Mouse (Mus musculus) E14TG2a.4 (cell line): ENCODE data around the gene Arl5b.

Experiments used
- H3K27me3 ChIP-seq: 2 replicates; pipeline ENCODE4 v1.6.1; 2014; ENCODE audit warnings: low read length, control low read depth; ENCODE audit not compliant: insufficient read depth
- H3K36me3 ChIP-seq: 2 replicates; pipeline ENCODE4 v1.6.1; 2014; ENCODE audit warnings: low read length, control low read depth; ENCODE audit not compliant: insufficient read depth
- H3K4me1 ChIP-seq: replicated peaks from 2 replicates; pipeline ENCODE4 v1.6.1; 2014; ENCODE audit warnings: low read depth, low read length, control low read depth
- H3K4me3 ChIP-seq: replicated peaks from 2 replicates; pipeline ENCODE4 v1.5.1; 2014; ENCODE audit warnings: mild to moderate bottlenecking, low read length
- H3K9me3 ChIP-seq: 2 replicates; pipeline ENCODE4 v1.6.1; 2014; ENCODE audit warnings: low read length, control low read depth
- CTCF ChIP-seq: conservative IDR thresholded peaks from 2 replicates; pipeline ENCODE4 v1.5.1; 2014; ENCODE audit warnings: low read length
- NANOG ChIP-seq: IDR thresholded peaks from 2 replicates; pipeline ENCODE4 v1.6.1; 2014; ENCODE audit warnings: borderline replicate concordance, low read length, mixed read lengths
- POU5F1 ChIP-seq: IDR thresholded peaks from 2 replicates; pipeline ENCODE4 v1.6.1; 2014; ENCODE audit warnings: low read length, borderline replicate concordance

The Arl5b gene

GRCm38 (mm10) chr2:15083702-15084101 lies 34.5 kb downstream of the Arl5b start:
- H3K27me3 ChIP-seq = no peaks in the 10 kb centered on the region
- H3K4me3 ChIP-seq = no peak overlapping the region
- H3K9me3 ChIP-seq = no peaks in the 10 kb centered on the region; the same call in 1 of the 2 replicates
- TF ChIP-seq NANOG = no peak
- no peak for TF ChIP-seq POU5F1
- TF ChIP-seq CTCF = no peak
- H3K4me1 ChIP-seq = peaks cover 3% of the 10 kb centered on the region; the same call in 1 of the 2 replicates
- peaks cover 27% of the 10 kb centered on the region for H3K36me3 ChIP-seq

GRCm38 (mm10) chr2:15087308-15087707 lies 38.1 kb downstream of the Arl5b start:
- Histone ChIP-seq H3K36me3 (peaks cover 7% of the 10 kb centered on the region; the same call in 1 of the 2 replicates), H3K27me3 (no peaks in the 10 kb centered on the region), H3K9me3 (no peaks in the 10 kb centered on the region; the same call in 1 of the 2 replicates), H3K4me1 (no peaks in the 10 kb centered on the region), H3K4me3 (no peak overlapping the region)
- TF ChIP-seq CTCF = no peak
- TF ChIP-seq NANOG = no peak
- no peak for TF ChIP-seq POU5F1

DNA sequence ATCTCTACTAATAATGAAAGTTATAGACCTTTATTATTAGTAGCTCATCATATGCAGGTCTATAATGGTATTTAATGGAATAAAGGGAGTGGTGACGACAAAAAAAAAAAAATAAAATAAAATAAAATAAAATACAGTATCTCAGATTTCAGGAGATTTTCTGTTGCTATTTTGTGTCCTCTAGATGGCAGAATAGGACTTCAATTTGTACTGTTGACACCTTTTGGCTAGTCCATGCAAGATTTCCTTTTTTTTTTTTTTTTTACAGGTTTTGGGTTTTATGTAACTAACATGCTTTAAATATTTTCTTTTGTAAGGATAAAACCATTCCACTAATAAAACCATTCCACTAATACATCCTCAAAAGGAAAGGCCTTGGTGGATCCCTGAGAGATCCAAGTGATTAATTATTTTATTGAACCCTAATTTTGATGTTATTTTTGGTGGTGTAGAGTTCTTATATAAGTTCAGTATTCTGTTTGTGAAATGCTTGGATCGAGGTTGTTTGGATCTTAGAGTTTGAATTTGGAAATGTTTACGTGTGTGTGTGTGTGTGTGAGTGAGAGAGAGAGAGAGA lies 47.4 kb downstream of the Arl5b start:
- TF ChIP-seq NANOG (no peak), CTCF (0 out of 2 replicates have a peak, but pooled peaks have one; percentile 9), POU5F1 (no peak)
- Histone ChIP-seq H3K4me3 (no peak overlapping the region), H3K36me3 (no peaks in the 10 kb centered on the region), H3K9me3 (no peaks in the 10 kb centered on the region), H3K27me3 (no peaks in the 10 kb centered on the region), H3K4me1 (no peaks in the 10 kb centered on the region)

GRCm38 (mm10) chr2:15104386-15104785 lies 55.2 kb downstream of the Arl5b start:
- H3K36me3 ChIP-seq = no peaks in the 10 kb centered on the region
- no peaks in the 10 kb centered on the region for H3K27me3 ChIP-seq
- TF ChIP-seq CTCF = no peak
- TF ChIP-seq POU5F1 = no peak
- TF ChIP-seq NANOG = no peak
- no peaks in the 10 kb centered on the region for H3K4me1 ChIP-seq
- H3K9me3 ChIP-seq = no peaks in the 10 kb centered on the region
- no peak overlapping the region for H3K4me3 ChIP-seq

DNA sequence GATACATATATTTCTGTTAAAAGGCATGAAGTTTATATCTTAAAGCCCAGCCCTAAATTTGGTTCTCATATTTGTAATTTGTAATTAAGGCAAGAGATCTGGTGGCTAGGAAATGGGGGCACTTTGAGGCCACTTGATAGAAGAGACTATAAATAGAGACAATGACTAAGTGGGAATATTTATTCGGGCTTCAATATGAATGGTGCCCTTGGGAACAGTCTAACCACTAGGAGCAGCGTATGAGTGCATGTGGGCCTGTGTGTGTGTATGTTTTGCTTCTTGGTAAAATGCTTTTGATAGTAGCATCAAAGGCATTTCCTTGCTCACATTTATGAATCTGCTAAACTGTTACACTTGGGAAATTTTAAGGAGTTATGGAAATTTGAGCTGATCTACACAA lies 62.1 kb downstream of the Arl5b start:
- no peaks in the 10 kb centered on the region for H3K4me1 ChIP-seq
- no peaks in the 10 kb centered on the region for H3K36me3 ChIP-seq
- H3K27me3 ChIP-seq = no peaks in the 10 kb centered on the region
- TF ChIP-seq POU5F1 (no peak), CTCF (no peak), NANOG (no peak)
- H3K9me3 ChIP-seq = no peaks in the 10 kb centered on the region
- no peak overlapping the region for H3K4me3 ChIP-seq

DNA sequence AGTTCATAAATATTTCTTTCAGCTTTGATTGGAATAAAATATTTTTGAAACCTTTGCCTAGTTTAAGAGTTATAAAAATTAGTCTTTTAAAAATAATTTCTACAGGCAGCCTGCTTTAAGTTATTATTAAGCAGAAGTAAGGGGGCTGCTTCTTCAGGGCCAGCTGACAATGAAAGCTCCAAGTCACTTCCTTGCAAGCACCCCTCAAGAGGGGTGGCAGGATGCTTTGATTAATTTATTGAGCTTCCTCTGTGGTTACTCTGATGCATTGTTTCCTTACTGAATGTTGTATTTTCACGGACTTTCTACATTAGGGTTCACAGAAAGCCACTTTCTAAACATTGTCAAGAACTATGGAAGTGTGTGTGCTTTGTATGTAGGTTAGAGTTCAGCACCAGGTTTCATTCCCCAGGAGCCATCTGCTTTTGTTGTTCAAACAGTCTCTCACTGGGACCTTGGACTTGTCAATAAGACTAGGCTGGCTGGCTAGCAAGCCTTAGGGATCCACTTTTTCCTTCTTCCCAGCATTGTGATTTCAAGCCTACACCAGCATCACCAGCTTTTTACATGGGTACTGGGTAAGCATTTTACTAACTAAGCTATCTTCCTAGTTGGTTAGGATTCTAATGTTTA lies 62.7 kb downstream of the Arl5b start:
- Histone ChIP-seq H3K4me3 (no peak overlapping the region), H3K4me1 (no peaks in the 10 kb centered on the region), H3K27me3 (no peaks in the 10 kb centered on the region), H3K36me3 (no peaks in the 10 kb centered on the region), H3K9me3 (no peaks in the 10 kb centered on the region)
- TF ChIP-seq CTCF (no peak), POU5F1 (no peak), NANOG (no peak)

- TF ChIP-seq CTCF (no peak), NANOG (no peak), POU5F1 (no peak)
- H3K4me3 ChIP-seq = no peak overlapping the region
Measured at GRCm38 (mm10) chr2:15112741-15113140, 63.5 kb downstream of the Arl5b start.

DNA sequence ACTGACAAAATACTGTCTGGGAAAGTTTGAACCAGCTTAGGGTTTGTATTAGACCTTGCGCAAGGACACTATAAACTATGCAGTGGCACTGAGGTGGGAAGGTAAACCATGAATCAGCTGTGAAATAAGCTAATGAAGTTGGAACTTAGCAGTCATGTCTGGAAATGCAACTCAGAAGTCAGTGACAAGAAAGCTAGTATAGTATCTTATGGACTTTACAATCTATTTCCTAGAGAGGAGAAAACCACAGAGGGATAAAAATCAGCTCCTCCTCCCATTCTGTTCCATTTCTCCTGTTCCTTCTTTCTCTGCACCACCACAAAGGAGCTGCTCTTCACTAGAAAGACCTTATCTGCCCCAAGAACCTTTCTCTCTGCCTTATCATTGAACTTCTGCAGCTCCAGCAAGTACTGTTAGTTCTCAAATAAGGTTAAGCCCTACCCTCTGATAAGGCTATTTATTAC lies 72.1 kb downstream of the Arl5b start:
- H3K4me3 ChIP-seq = no peak overlapping the region
- no peaks in the 10 kb centered on the region for H3K36me3 ChIP-seq
- no peaks in the 10 kb centered on the region for H3K9me3 ChIP-seq
- TF ChIP-seq NANOG (no peak), POU5F1 (no peak), CTCF (no peak)
- no peaks in the 10 kb centered on the region for H3K4me1 ChIP-seq
- H3K27me3 ChIP-seq = no peaks in the 10 kb centered on the region

More at GRCm38 (mm10) chr2:15112741-15113140, 63.5 kb downstream of the Arl5b start:
- Histone ChIP-seq H3K36me3 (no peaks in the 10 kb centered on the region), H3K27me3 (no peaks in the 10 kb centered on the region), H3K4me1 (no peaks in the 10 kb centered on the region), H3K9me3 (no peaks in the 10 kb centered on the region)
